Mouse (Mus musculus): Measurements from ENCODE around the gene Bik.

GRCm38 (mm10) chr15:83563327-83563856 is 36.7 kb downstream of the Bik start, which contains the start of the genes Tspo and Mcat:
- TF ChIP-seq CHD1 (IDR thresholded peaks at IDR 0.05; ENCODE audit: low read depth, low read length) (no peak), ZNF384 (IDR thresholded peaks at IDR 0.05; ENCODE audit: low read depth, low read length) (peak; percentile 69), EP300 (IDR thresholded peaks at IDR 0.05; ENCODE audit: low read depth in 1 of 2, low read length in 2 of 2) (no peak)
